Mouse (Mus musculus) gastrocnemius, postnatal 4 days (tissue): ENCODE data around the gene Mapkap1. TPM values are rescaled to one million over a fixed set of nuclear protein-coding genes. Genes with fewer than 3 reads are reported as not detected.
"Not testable (repeated sequence)": the region's sequence is repeated elsewhere in the genome, so short reads cannot be mapped to it uniquely, and the experiment has no call there.

Experiments used
- DNase-seq, 2 experiments: peaks; one replicate each; pipeline ENCODE4 v3.0.0; 2021 to 2022; ENCODE audit warnings: low spot score in 2 of 2, mixed read lengths in 2 of 2
- total RNA-seq, 2 experiments: library from RNA; stranded (reverse); gene quantifications; 2 replicates each; pipeline ENCODE4 v1.2.3; 2021

The Mapkap1 gene
- total RNA-seq, 2 experiments from 2014 or later = 50.8 to 51.7 TPM

DNA sequence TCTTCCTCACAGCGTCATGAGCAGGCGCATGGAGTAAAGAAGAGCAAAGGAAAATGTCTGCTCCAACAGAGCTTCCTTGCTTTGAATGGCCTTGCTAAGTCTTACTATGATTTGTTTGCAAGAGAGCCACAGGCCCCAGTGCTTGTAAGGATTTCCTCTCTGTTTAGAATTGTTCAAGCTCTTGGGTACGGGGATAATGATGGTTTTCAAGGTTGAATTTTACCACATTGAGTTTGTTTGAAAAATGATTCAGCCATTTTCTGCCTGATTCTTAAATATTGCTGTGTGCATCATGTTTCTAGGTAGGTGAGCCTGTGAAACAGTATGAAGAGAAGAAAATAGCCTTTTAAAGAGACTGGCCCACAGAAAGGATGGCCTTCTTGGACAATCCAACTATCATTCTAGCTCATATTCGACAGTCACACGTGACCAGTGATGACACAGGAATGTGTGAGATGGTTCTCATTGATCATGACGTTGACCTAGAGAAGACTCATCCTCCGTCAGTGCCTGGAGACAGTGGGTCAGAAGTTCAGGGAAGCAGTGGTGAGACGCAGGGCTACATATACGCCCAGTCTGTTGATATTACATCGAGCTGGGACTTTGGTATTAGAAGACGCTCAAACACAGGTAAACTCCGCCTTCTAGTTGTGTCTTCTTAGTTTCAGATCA is 25.3 kb downstream of the Mapkap1 start:
- DNase-seq = no peak

DNA sequence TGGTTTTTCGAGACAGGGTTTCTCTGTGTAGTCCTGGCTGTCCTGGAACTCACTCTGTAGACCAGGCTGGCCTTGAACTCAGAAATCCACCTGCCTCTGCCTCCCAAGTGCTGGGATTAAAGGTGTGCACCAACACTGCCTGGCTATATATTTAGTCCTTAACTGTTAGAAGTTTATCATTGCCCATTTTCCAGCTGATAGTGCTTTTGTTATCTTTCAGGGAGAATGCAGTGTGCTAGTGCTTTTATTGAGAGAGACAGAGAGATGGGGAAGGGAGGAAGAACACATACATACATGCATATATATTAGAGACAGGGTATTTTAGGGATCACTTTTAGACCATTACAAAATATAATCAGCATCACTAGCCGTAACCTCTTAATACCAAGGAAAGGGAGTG is 26.3 kb downstream of the Mapkap1 start:
- DNase-seq = not testable (repeated sequence)

DNA sequence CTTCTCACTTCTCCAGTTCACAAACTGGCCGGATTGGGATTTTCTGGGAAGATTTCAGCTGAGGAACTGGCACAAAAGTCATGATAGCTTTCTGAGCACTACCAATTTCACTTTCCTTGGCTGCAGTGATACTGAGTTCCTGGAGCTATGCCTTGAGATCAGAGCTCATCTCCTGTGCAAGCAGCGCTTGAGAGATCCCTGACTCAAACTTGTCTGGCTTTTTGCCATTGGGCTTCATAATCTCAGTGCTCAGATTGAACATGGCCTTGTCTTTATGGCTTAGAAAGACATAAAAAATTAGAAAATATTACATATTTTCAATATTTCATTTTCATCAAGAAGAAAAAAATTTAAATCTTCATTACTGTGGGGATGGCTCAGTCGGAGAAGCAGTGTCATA is 29.8 kb downstream of the Mapkap1 start:
- DNase-seq = no peak

DNA sequence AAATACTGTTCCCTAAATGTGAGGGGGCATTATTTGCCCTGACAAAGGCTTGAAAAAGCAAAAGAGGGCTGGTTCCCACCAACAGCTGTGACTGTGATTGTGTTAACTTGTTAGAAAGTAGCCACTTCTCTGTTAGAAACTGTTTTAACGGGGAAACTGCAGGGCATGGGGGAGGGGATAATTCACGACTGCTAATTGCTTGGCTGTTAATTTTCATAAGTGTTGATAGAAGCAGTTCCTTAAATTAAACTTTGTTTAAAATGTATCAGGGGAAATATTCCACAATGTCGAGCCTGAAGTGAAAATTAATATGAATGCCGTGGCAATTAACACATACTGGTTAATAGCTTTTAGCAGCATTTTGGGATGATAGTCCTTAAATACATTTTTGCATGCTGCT is 42.2 kb downstream of the Mapkap1 start:
- no peak for DNase-seq

DNA sequence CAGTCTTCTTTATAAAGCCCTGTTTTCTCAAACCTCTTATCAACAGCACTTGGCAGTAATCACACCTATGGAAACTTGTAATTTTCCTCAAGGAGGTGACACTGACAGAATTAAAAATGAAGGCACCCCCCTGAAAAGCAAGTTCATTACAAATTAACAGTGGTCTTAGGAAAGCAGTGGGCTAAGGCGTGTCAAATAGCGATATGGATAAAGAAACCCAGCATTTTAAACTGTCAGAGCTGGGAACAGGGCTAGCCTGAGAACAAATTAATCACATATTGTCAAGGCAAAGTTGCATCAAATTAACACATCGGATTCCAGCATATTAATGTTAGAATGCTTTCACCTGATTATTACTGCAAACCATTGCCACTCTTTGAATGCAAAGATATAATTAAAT is 55.9 kb downstream of the Mapkap1 start:
- no peak for DNase-seq

DNA sequence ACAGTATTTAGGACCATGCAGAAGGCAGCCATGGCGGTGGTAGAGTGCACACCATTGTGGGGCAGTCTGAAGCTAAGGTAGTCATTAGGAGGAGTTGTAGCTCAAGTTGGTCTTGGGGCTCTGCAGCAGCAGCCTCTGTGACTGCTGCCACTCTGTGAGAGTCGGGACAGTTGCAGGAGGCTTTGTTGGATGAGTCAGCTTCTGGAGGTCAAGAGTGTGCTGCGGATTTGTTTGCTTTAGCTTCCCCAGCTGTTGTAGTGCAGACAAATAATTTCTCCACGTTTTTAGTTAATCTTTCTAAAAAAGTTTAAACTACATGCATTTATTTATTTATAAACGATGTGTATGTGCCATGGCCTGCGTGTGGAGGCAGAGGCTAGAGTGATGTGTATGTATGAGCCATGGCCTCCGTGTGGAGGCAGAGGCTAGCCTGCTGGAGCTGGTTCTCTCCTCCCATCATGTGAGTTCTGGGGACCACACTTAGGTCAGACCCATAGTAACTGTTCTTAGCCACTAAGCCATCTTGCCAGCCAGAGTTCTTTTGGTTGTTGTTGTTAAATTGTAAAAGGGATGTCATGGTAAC is 62.1 kb downstream of the Mapkap1 start:
- DNase-seq = no peak

DNA sequence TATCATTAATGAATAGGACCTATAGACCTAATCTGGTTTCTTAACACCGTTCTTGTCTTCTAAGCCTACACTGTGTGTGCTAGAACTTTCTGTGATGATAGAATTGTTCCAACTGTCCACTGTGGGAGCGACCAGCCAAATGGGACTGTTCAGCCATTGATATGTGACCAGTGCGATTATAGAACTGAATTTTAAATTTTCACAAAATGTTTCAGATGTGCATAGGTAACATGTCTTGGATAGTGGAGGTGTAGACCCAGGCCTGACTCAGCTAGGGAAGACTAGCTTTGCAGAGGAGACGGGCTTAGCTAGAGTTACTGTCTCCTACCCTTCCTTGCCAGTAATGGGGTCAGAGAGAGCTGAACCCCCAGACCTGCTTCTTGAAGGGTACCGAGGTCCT is 62.8 kb downstream of the Mapkap1 start:
- no peak for DNase-seq

DNA sequence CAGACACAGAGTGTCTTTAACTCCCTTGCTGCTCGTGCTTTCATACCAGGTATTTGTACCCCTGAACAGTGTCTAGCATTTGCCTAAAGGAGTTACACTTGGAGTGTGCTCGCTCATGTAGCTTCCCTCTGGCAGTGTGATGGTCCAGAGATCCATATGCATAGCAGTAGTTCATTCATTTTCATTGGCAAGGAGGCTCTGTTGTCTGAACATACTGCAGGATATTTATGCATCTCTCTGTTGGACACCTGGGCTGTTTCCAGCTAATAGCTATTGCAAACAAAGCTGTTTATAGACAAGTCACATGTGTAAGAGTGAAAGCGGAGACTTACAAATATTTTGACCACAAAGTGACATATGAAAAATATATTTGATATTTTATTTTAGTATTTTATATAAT is 67.2 kb downstream of the Mapkap1 start:
- DNase-seq = no peak

DNA sequence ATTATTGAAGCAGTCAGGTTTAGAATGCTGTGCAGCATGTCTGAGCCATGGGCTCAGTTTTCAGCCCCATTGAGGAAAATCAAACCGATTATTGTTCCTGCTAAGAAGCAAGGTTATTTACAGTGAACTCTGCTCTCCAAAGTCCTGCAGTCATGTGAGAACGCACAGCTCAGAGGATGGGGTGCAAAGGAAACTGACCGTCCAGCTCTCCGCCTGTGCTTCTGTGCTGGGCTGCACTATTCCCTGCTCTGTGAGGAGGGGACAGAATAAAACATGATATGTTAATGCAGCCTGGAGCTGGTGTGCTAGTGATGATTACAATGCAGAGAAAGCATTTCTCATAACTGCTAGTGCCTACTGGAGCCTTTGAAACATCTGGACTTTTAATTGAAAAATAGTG is 74.8 kb downstream of the Mapkap1 start:
- DNase-seq = no peak

DNA sequence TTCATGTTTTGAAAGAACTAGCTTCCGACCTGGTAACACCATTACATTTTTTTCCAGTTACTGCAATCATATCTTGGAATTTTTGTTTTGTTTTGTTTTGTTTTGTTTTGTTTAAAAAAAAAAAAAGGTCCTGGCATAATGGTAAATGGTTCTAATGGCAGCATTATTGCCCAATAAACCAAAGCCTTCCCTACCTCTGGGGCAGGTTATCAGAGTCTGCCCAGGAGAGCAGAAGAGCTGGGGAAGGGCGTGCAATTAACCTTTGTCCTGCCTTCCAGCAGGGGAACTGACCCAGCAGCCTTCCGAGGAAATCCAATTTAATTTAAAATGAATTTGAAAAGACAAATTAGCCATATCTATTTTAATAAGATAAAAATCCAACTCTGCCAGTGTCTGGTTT is 75.5 kb downstream of the Mapkap1 start:
- no peak for DNase-seq

DNA sequence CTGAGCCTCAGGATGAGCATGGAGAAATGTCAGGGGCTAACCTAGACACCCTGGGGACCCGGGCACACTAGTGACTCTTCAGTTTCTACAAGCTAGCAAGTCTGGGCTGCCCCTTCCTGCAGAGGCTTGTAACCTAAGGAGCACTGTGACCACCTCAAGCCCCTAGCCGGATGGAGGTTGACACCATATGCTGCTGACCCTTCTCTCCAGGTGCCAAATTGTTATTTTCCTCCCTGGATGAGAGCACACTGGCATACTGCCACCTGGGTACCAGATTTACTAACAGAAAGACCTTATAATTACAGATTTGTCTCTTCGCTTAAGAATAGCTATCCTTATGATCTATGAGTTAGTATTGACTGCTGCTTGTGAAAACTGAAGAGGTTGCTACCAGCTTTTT is 76.0 kb downstream of the Mapkap1 start:
- DNase-seq = no peak

DNA sequence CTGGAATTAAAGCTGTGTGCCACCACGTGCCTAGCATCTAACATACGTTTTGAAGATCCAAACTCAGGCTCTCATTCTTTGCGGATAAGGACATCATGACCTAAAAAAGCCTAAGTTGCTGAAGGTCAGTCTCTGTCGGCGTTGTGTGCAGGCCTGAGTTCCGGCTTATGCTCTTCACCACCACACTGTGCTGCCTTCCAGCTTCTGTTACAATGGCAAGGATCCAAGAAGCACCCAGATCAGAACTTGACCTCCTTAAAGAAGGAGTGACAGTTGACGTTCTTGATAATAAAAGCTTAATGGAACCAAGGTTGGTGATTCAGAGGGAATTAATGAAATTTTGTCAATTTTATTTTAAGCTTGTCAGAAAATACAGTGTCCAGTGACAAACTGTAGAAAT is 80.7 kb downstream of the Mapkap1 start:
- DNase-seq = no peak

DNA sequence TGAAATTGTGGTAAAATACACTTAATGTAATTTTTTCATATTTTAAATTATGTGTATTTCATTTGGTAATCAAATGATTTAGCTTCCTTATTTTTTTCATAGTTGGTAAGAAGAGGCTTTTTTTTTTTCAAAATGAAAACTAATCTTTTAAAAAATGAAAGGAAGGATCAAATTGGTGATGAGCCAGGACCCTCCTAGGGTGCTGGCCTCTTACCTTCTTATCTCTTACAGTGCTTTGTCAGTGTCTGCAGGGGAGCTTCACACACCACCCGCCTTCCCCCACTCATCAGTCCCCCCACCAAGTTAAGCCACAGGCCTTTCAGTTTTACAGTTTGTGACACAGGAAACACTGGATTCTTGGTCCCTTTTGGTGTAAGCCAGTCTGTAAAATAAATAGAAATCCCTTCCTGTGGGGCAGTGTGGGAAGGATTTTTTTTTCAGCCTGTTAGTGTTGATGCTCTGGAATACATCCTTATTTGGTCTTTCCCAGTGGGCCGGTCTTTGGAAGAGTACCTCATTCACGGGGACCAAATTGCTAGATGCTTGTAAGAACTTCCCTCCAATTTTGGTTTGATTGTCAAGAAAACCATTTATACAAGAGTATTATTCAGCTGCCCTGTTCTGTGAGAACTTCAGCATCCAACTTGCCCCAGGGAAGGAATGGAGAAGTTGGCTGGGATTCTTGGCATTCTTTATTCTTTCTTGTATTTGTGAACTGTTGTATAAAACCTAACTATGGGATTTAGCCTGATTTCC is 97.6 kb downstream of the Mapkap1 start:
- DNase-seq = no peak

DNA sequence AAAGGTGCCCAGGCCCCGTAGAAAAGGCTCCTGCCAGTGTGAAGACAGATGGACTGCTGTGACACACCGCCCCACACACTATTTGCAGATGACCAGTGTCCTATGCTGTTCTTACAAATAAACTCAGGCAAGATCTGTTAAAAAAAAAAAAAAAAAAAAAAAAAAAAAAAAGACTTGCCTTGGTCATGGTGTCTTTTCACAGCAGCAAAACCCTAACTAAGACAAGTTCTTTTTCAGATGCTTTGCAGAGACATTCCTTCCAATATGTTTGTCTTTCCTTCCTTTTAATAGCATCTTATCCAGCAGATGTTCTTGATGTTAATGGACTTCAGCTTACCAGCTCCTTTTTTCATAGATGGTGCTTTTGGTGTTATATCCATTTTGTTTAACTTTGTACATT is 99.6 kb downstream of the Mapkap1 start:
- not testable (repeated sequence) for DNase-seq

DNA sequence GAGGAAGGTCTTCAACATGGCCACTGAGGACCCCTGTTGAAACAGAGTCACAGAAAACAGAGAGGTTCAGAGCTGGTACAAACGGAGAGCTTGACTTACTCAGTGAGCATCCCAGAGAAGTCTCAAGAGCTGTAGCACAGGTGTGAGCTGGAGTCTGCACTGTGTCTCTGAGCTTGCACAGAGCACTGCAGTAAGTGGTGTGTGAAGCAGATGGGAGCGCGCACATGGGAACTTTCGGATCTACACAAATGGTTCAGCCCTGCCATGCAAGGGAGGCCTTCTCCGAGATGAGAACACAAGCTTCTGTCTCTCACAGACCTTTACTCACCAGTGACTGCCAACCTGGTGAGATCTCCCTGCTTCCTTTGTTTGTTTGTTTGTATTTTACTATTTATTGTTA is 103.3 kb downstream of the Mapkap1 start:
- DNase-seq = no peak

DNA sequence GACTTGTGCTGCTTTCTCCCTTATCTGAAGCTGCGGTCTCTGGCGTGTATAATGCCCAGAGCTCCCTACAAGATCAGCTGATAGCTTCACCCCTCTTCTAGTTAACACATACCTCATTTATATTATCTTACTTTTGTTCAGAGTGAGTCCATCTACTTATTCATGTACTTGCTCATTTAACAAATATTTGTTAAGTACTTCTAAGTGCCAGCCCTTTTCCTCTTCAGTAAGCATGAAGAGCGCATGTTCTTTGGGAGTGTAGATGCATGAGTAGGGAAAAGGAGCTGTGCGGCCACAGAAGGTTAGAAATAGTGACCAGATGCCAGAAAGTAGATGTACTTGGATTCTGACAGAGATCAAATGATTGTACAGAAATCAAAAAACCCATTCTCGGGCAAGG is 108.7 kb downstream of the Mapkap1 start:
- no peak for DNase-seq

DNA sequence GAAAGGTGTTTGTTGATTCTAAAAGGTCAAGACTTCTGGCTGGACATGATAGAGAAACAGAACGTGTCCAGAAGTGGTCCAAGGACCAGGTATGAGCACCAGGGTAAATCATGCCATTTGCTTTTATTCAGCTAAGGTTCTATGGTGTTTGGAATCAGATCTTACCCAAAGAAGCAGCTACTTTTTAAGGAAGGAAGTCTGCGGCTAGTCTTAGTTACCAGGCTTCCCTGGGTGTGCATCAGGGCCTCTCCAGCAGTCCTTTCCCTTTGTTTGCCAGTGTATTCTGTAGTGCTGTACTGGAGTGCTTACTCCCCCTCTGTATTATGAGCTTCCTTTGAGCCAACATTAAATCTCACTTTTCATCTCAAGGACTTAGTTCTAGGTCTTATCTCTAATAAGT is 111.5 kb downstream of the Mapkap1 start:
- DNase-seq = no peak

DNA sequence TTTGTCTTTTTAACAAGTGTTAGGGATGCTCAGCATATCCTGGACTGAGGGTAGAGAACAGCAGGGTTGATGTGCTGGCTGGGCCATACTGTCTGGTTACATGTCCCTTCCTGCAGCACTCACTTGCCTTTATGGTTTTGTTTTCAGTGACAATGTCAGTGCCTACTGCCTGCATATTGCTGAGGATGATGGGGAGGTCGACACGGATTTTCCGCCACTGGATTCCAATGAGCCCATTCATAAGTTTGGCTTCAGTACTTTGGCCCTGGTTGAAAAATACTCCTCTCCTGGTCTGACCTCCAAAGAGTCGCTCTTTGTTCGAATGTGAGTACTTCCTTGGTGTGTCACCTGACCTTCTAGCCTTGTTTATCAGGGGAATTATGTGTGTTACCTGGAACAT is 112.0 kb downstream of the Mapkap1 start:
- DNase-seq = no peak

DNA sequence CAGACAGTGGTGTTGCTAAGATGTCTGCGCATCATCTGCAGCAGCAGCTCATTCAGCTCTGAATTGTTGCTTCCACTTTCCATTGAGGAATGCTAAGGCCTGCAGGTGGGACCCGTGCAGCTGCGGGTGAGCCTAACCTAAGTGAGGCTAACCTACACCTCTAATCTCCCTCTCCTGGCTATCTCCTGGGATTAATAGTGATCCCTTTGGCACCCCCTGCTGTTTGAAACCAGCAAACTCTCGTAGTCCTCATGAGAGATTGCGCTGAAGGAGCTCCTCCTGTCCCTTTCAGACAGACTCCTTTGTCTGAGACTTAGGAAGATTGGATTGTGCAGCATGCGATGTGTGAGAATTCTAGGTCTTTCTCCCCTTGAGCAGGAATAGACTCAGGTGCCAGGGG is 113.0 kb downstream of the Mapkap1 start:
- peak in 1 of 2 experiments; percentile 19 for DNase-seq

DNA sequence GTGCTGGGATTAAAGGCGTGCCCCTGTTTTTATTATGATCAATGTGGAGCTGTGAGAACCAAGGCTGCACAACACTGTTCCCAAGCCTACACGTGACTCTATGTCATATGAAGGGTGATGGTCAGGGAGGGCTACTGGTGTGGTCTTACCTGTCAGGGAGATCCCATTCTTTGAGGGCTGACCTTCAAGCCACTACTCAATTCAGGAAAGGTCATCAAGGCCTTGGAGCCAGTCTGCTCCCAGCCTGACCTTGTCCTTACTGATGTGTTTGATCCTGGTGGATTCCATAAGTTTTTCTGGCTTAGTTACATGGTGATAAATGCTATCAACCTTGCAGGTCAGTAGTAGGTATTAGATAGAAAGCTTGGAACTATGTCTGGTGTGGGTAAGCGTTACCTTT is 114.8 kb downstream of the Mapkap1 start:
- DNase-seq = no peak

DNA sequence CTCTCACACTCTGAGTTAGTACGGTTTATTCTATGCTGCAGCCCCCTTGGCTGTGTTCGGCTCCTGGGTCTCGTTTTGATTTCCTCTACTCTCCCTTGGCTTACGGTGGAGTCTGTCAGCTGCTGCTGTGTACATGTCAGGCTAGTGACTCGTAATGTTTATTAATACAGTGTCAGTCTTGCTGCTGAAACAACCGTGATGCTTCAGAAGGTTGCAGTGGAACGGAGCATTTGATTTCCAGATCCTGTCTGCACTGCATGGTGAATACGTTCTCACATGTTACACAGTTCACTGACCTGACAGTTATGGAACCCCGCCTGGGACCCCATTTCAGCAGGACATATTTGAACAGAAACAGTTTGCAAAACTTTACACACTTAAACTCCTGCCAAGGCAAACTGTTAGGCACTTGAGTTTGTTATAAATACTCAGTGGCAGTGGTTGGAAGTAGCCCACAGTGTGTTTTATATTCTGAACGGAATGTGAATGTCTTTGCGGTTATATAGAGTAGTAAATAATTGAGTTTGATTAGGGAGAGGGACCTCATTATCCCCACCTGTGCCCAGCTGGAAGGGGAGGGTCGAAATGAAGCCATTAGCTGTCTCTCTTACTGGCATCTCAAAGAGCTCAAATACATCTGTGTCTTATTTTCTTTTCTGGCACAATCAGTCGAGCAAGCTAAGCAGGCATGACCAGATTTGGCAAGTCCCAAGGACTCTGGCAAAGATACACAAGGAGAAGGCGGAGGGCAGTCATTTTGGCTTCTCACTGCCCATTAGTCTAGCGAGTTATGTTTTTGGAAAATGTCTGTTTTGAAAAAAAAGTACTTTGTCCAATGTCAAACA is 120.2 kb downstream of the Mapkap1 start:
- peak in 1 of 2 experiments; percentile 18 for DNase-seq

DNA sequence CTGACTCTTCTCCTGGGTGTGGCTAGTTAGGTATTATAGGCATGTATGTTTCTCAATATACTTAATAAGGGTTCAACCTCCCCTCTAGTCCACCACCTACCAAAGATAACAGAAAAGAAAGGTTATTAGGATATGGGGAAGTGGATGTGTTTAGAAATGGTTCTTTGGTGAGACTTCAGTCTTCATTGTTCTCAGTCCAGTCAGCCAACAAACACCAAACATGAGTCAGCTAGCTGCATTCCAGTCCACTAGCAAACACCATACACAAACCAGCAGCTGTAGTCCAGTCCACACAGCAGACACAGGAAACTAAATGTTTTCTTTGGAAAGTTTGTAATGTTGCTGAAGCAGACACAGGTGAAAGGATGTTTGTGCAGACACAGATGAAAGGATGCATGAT is 121.9 kb downstream of the Mapkap1 start:
- DNase-seq = no peak
